Mouse (Mus musculus) midbrain, embryonic 12.5 days (tissue): ENCODE data around the gene 1700019D03Rik. TPM values are rescaled to one million over a fixed set of nuclear protein-coding genes. Genes with fewer than 3 reads are reported as not detected.

ENCODE experiments used
- polyA plus RNA-seq: library from polyadenylated mRNA; unstranded; fragments of >200 nt; fragmentation: Nextera tagmentation; extraction: Ambion mirVana; gene quantifications from 2 replicates; pipeline ENCODE4 v1.2.1, GENCODE M21; 2016

The 1700019D03Rik gene
- polyA plus RNA-seq, 1 experiment from 2014 or later: 3.6 TPM

Other genes with a start within 250 kb of the 1700019D03Rik start
- 11.9 and 17.2 TPM in 2 replicates for gene Inpp1, start 202.5 kb downstream of the 1700019D03Rik start, polyA plus RNA-seq
- 30.8 and 33.7 TPM in 2 replicates for gene Hibch, start 175.2 kb downstream of the 1700019D03Rik start, polyA plus RNA-seq
- gene Mstn, start 41.5 kb upstream of the 1700019D03Rik start, polyA plus RNA-seq: 0.16 and 0.17 TPM in 2 replicates
- gene 1700019A02Rik, start 167.5 kb upstream of the 1700019D03Rik start, polyA plus RNA-seq: not detected in 2 replicates